Mouse (Mus musculus): ENCODE measurements at regions not wholly inside any gene's neighbourhood (a gene's known extent, or its start where the extent isn't known, plus 50 kb on each side); places are given as distances from the start of the nearest gene placed in this dataset.

DNA sequence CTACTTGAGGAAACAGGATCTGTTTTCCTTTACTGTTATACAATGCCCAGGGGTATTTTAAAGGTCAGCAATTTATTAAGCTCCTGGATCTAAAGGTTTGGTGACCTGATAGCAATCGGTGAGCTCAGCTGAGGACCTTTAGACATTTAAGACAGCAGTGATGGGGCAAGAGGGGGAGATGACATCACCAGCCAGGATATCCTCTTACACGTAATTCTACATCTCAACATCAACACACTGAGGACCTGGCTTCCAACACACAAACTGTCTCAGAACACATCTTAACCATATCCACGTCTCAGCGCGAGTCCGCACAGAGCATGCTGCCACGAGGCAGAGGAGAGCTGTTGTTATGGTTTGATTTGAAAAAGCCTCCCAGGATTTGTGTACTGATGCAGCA is 69.2 kb downstream of the Nhlrc3 start:
- peak; percentile 21 for DNase-seq (ENCODE audit: low spot score)
- Histone ChIP-seq H3K27ac (replicated peaks) (no peak overlapping the region), H3K9me3 (no peaks in the 10 kb centered on the region), H3K4me3 (no peak overlapping the region), H3K27me3 (replicated peaks; ENCODE audit: low read depth, poor library complexity, severe bottlenecking) (no peaks in the 10 kb centered on the region), H3K36me3 (replicated peaks) (no peaks in the 10 kb centered on the region), H3K4me1 (peaks cover 18% of the 10 kb centered on the region)
- WGBS, result 63% methylated on average over 7 of the region's 7 CpGs

DNA sequence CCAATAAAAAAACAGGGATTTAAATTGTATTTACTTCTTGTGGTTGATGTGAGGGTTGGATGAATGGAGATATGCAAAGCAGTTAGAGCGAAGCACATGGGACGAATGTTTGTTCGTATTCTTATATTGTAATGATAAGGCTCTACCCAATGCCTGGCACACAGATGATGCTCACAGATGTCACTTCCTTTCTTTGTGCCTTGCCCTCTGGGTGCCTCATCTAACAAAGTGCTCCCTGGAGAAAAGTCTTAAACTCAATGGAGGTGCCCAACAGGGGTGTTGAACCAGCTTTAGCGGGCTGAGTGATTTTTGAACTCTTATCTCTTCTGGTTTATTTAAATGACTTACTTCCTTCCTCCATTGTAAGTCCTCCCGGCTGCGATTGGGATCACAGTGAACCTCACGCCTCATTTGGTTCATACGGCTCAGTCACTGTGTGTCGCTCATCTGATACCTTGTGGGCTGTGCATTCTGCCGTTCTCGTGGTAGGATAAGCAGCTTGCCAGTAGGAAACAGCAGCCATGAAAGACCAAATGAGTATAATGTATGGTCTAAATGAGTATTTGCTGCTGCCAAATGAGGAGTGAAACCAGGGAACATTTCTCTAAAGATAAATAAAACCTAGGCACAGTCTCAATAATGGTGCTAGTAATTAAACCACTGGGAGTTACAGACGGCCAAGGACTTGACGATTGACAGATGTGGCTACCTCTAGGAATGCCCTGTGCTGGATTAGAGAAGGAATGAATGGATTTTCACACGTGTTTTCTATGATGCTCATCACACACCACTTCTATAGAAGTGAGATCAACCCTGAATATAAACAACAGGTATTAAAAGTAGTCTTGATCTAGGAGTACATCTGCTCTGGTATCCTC is 81.2 kb downstream of the Nhlrc3 start:
- H3K27ac ChIP-seq (replicated peaks), result no peak overlapping the region
- H3K4me1 ChIP-seq, result 0 out of 2 replicates have a peak, but pooled peaks cover 3% of the 10 kb centered on the region
- no peaks in the 10 kb centered on the region for H3K9me3 ChIP-seq
- no peaks in the 10 kb centered on the region for H3K36me3 ChIP-seq (replicated peaks)
- WGBS, result 76% methylated on average over 14 of the region's 14 CpGs
- H3K27me3 ChIP-seq (replicated peaks; ENCODE audit: low read depth, poor library complexity, severe bottlenecking), result no peaks in the 10 kb centered on the region
- H3K4me3 ChIP-seq, result no peak overlapping the region
- DNase-seq (ENCODE audit: low spot score), result no peak

GRCm38 (mm10) chr3:53379519-53380181 is 83.5 kb downstream of the Nhlrc3 start:
- DNase-seq (ENCODE audit: low spot score), result no peak
- no peaks in the 10 kb centered on the region for H3K27me3 ChIP-seq (replicated peaks; ENCODE audit: low read depth, poor library complexity, severe bottlenecking)
- H3K4me1 ChIP-seq, result 0 out of 2 replicates have a peak, but pooled peaks cover 3% of the 10 kb centered on the region
- H3K27ac ChIP-seq (replicated peaks), result no peak overlapping the region
- H3K4me3 ChIP-seq, result no peak overlapping the region
- WGBS, result 80% methylated on average over 4 of the region's 4 CpGs
- no peaks in the 10 kb centered on the region for H3K9me3 ChIP-seq
- H3K36me3 ChIP-seq (replicated peaks), result no peaks in the 10 kb centered on the region

DNA sequence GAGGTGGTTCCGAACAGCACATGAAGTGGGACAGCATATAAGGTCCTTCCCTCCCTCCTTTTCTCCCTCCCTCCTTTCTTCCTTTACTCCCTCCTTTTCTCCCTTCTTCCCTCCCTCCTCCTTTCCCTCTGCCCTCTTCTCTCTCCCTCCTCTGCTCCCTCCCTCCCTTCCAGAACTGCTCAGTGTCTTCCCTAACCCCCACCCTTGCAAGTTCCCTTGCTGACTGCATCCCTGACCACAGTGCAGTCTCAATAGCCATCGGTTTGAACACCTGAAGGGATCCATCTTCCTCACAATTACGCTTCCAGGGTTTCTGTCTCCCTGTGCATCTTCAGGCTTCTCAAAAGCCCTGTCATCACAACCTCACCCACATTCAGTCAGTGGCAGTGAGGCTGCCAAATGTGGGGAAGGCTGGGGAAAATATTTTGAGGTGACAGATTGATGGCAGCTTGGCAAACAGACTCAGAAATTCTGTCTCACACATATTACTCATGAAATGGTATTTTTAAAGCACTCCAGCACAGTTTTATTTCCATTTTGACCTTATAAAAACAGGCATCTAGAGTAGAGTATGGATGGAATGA is 86.2 kb downstream of the Nhlrc3 start:
- no peak overlapping the region for H3K27ac ChIP-seq (replicated peaks)
- H3K36me3 ChIP-seq (replicated peaks), result no peaks in the 10 kb centered on the region
- no peaks in the 10 kb centered on the region for H3K27me3 ChIP-seq (replicated peaks; ENCODE audit: low read depth, poor library complexity, severe bottlenecking)
- no peak overlapping the region for H3K4me3 ChIP-seq
- 86% methylated on average over 3 of the region's 3 CpGs for WGBS
- 0 out of 2 replicates have a peak, but pooled peaks cover 3% of the 10 kb centered on the region for H3K4me1 ChIP-seq
- DNase-seq (ENCODE audit: low spot score), result no peak
- no peaks in the 10 kb centered on the region for H3K9me3 ChIP-seq

DNA sequence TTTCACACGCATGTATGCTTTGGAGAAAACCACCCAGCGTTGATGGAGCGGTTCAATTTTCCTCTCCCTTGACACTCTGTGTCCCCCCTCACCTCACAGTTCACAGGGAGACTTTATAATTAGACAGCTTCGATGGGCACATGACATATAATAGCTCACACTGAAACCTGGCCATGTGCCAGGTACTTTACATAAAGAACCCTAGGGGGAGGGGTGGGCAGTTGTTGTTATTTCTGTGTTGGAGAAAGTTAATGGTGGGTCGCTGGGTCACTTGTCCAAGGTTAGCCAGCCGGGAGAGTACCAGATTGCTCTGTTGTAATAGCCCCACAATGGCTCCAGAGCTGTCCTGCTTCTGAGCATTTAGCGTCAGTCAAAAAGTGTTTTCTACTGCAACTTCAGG is 90.2 kb downstream of the Nhlrc3 start:
- no peak overlapping the region for H3K27ac ChIP-seq (replicated peaks)
- no peak overlapping the region for H3K4me3 ChIP-seq
- H3K27me3 ChIP-seq (replicated peaks; ENCODE audit: low read depth, poor library complexity, severe bottlenecking), result no peaks in the 10 kb centered on the region
- 67% methylated on average over 7 of the region's 7 CpGs for WGBS
- H3K9me3 ChIP-seq, result peaks cover 11% of the 10 kb centered on the region
- peak; percentile 22 for DNase-seq (ENCODE audit: low spot score)
- no peaks in the 10 kb centered on the region for H3K4me1 ChIP-seq
- H3K36me3 ChIP-seq (replicated peaks), result no peaks in the 10 kb centered on the region

DNA sequence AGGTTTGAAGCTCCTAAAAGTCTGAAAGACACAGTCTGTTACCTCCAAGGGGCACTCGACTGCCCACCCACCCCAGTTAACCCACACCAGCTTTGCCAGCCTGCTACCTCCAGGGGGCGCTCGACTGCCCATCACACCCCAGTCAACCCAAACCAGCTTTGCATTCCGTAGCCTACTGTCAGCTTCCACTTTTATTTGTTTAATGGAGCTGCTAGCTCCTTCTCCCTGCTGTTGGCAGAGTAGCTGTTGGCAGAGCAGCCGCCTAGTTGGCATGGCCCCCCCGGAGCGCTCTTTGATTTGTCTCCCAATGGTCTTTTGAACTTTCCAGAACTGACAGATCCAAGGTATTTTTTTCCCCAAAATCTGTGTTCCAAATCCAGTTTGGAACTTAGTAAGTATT is 91.2 kb downstream of the Nhlrc3 start:
- DNase-seq (ENCODE audit: low spot score), result no peak
- Histone ChIP-seq H3K9me3 (peaks cover 11% of the 10 kb centered on the region), H3K27ac (replicated peaks) (no peak overlapping the region), H3K4me3 (no peak overlapping the region), H3K4me1 (no peaks in the 10 kb centered on the region), H3K36me3 (replicated peaks) (no peaks in the 10 kb centered on the region), H3K27me3 (replicated peaks; ENCODE audit: low read depth, poor library complexity, severe bottlenecking) (no peaks in the 10 kb centered on the region)
- 72% methylated on average over 7 of the region's 7 CpGs for WGBS

GRCm38 (mm10) chr3:53361202-53361601 is 101.9 kb downstream of the Nhlrc3 start:
- Histone ChIP-seq H3K4me1 (no peaks in the 10 kb centered on the region), H3K4me3 (no peak overlapping the region), H3K9me3 (no peaks in the 10 kb centered on the region), H3K27me3 (replicated peaks; ENCODE audit: low read depth, poor library complexity, severe bottlenecking) (no peaks in the 10 kb centered on the region), H3K36me3 (replicated peaks) (no peaks in the 10 kb centered on the region), H3K27ac (replicated peaks) (no peak overlapping the region)
- no peak for DNase-seq (ENCODE audit: low spot score)
- WGBS, result 85% methylated on average over 4 of the region's 4 CpGs

DNA sequence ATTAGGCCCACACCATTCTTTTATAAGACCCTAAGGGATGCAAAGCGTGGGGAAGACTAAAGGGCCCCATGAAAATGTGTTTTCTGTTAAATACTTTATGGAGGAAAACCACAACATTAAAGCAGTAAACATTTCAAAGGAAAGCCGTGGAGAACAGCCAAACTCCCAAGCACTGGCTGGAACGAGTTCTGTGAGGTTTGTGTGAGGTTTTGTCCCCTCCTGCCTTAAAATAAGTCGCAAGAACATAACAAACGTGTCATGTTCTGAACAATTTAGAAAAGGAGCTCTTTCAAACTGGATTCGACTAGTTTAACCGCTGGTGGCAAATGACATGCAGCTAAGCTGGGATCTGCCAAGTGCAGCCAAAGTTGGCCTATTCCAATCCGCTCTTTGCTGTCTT is 109.4 kb downstream of the Nhlrc3 start:
- Histone ChIP-seq H3K4me1 (no peaks in the 10 kb centered on the region), H3K27me3 (replicated peaks; ENCODE audit: low read depth, poor library complexity, severe bottlenecking) (no peaks in the 10 kb centered on the region), H3K9me3 (0 out of 2 replicates have a peak, but pooled peaks cover 2% of the 10 kb centered on the region), H3K27ac (replicated peaks) (no peak overlapping the region), H3K36me3 (replicated peaks) (no peaks in the 10 kb centered on the region), H3K4me3 (no peak overlapping the region)
- no peak for DNase-seq (ENCODE audit: low spot score)
- 63% methylated on average over 8 of the region's 8 CpGs for WGBS

- Histone ChIP-seq H3K27me3 (replicated peaks; ENCODE audit: low read depth, poor library complexity, severe bottlenecking) (no peaks in the 10 kb centered on the region), H3K4me3 (no peak overlapping the region), H3K4me1 (no peaks in the 10 kb centered on the region), H3K27ac (replicated peaks) (no peak overlapping the region), H3K36me3 (replicated peaks) (no peaks in the 10 kb centered on the region), H3K9me3 (0 out of 2 replicates have a peak, but pooled peaks cover 2% of the 10 kb centered on the region)
- DNase-seq (ENCODE audit: low spot score), result no peak
- WGBS, result 76% methylated on average over 7 of the region's 7 CpGs
Measured at GRCm38 (mm10) chr3:53353282-53353681, 109.8 kb downstream of the Nhlrc3 start.

GRCm38 (mm10) chr3:53343638-53344037 is 119.5 kb downstream of the Nhlrc3 start:
- WGBS, result 74% methylated on average over 6 of the region's 6 CpGs
- Histone ChIP-seq H3K4me1 (peaks cover 13% of the 10 kb centered on the region), H3K4me3 (no peak overlapping the region), H3K27me3 (replicated peaks; ENCODE audit: low read depth, poor library complexity, severe bottlenecking) (no peaks in the 10 kb centered on the region), H3K9me3 (no peaks in the 10 kb centered on the region), H3K36me3 (replicated peaks) (no peaks in the 10 kb centered on the region), H3K27ac (replicated peaks) (no peak overlapping the region)
- DNase-seq (ENCODE audit: low spot score), result no peak

- H3K4me3 ChIP-seq, result no peak overlapping the region
- WGBS, result 76% methylated on average over 22 of the region's 22 CpGs
- H3K36me3 ChIP-seq (replicated peaks), result no peaks in the 10 kb centered on the region
- H3K4me1 ChIP-seq, result peaks cover 13% of the 10 kb centered on the region
- H3K27me3 ChIP-seq (replicated peaks; ENCODE audit: low read depth, poor library complexity, severe bottlenecking), result no peaks in the 10 kb centered on the region
- peak; percentile 24 for DNase-seq (ENCODE audit: low spot score)
- no peaks in the 10 kb centered on the region for H3K9me3 ChIP-seq
- H3K27ac ChIP-seq (replicated peaks), result no peak overlapping the region
Measured at GRCm38 (mm10) chr3:53341304-53342206, 121.6 kb downstream of the Nhlrc3 start.

GRCm38 (mm10) chr3:53338571-53338970 is 124.6 kb downstream of the Nhlrc3 start:
- H3K4me1 ChIP-seq, result peaks cover 13% of the 10 kb centered on the region
- H3K27ac ChIP-seq (replicated peaks), result no peak overlapping the region
- H3K36me3 ChIP-seq (replicated peaks), result no peaks in the 10 kb centered on the region
- DNase-seq (ENCODE audit: low spot score), result no peak
- no peak overlapping the region for H3K4me3 ChIP-seq
- no peaks in the 10 kb centered on the region for H3K9me3 ChIP-seq
- WGBS, result 89% methylated on average over 7 of the region's 7 CpGs
- no peaks in the 10 kb centered on the region for H3K27me3 ChIP-seq (replicated peaks; ENCODE audit: low read depth, poor library complexity, severe bottlenecking)
